Mouse (Mus musculus): ENCODE data around the gene Rgs10. TPM values are rescaled to one million over a fixed set of nuclear protein-coding genes. Genes with fewer than 3 reads are reported as not detected.

Rgs10 gene
- total and polyA plus RNA-seq, 3 experiments, result 5.4 to 7.4 (median 6.5) TPM

DNA sequence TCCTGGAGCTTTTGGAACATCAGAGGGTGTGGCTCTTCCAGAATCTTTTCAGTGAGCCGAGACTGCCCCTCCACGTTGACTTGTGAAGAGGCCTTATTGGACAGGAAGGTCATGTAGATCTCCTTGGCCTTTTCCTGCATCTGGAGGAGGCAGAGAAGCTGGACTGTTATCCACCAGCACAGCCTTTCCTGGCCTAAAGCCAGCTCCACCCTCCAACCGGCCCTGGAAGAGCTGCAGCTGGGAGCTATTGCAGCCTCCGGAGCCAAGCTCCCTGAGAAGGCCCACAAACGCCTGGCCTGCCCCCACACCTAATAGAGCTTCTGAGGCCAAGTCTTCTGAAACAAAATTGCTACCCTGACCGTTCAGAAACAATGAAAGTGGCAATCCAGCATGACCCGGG lies 29.6 kb downstream of the Rgs10 start:
- Histone ChIP-seq H3K27me3 (replicated peaks) (no peaks in the 10 kb centered on the region), H3K36me3 (replicated peaks in 1 of 2; ENCODE audit: control insufficient read depth in 1 of 2, insufficient read depth in 1 of 2, low read length in 1 of 2) (no peaks in the 10 kb centered on the region), H3K9ac (ENCODE audit: insufficient read depth, low read depth) (no peak overlapping the region), H3K9me3 (replicated peaks; ENCODE audit: low read length) (no peaks in the 10 kb centered on the region), H3K4me1 (ENCODE audit: control insufficient read depth in 1 of 2, insufficient read depth in 2 of 2) (peaks cover 12 to 36% of the 10 kb centered on the region in 2 experiments), H3K79me2 (replicated peaks; ENCODE audit: control insufficient read depth, extremely low read depth, insufficient read depth, poor library complexity, severe bottlenecking) (no peaks in the 10 kb centered on the region), H3K4me3 (replicated peaks in 1 of 3; ENCODE audit: low read depth in 2 of 3, low read length in 2 of 3, poor library complexity in 1 of 3) (no peak overlapping the region), H3K4me2 (ENCODE audit: insufficient read depth, low read depth, poor library complexity, severe bottlenecking) (no peak overlapping the region), H3K27ac (ENCODE audit: insufficient read depth, low read depth) (no peak overlapping the region)
- dilution Hi-C loops (cut with MboI; ENCODE audit: extremely low pct_ligation_motif_present, extremely low pct_unique_long_range_greater_than_20kb, low sequenced_read_pairs), result no loop called here
- DNase-seq (ENCODE audit: extremely low read depth), result no peak
- in situ Hi-C loops (cut with MboI; ENCODE audit: low pct_ligation_motif_present, low pct_unique_long_range_greater_than_20kb, low sequenced_read_pairs), result no loop called here
- no peak for TF ChIP-seq E2F4 (IDR thresholded peaks at IDR 0.05; ENCODE audit: insufficient replicate concordance, low read depth, low read length)
- TF ChIP-seq MXI1 (IDR thresholded peaks at IDR 0.05; ENCODE audit: low read depth, low read length), result no peak
- no peak for TF ChIP-seq GABPA (IDR thresholded peaks at IDR 0.05; ENCODE audit: insufficient replicate concordance, low read depth, low read length)
- no peak for TF ChIP-seq JUN (IDR thresholded peaks at IDR 0.05; ENCODE audit: insufficient read depth, low read depth, low read length)
- TF ChIP-seq ELF1 (IDR thresholded peaks at IDR 0.05; ENCODE audit: low read depth, low read length), result no peak
- no peak for TF ChIP-seq PAX5 (IDR thresholded peaks at IDR 0.05; ENCODE audit: low read length)
- no peak for TF ChIP-seq ZKSCAN1 (IDR thresholded peaks at IDR 0.05; ENCODE audit: borderline replicate concordance, low read depth, low read length)
- no peak for TF ChIP-seq MAX (IDR thresholded peaks at IDR 0.05; ENCODE audit: low read length)

DNA sequence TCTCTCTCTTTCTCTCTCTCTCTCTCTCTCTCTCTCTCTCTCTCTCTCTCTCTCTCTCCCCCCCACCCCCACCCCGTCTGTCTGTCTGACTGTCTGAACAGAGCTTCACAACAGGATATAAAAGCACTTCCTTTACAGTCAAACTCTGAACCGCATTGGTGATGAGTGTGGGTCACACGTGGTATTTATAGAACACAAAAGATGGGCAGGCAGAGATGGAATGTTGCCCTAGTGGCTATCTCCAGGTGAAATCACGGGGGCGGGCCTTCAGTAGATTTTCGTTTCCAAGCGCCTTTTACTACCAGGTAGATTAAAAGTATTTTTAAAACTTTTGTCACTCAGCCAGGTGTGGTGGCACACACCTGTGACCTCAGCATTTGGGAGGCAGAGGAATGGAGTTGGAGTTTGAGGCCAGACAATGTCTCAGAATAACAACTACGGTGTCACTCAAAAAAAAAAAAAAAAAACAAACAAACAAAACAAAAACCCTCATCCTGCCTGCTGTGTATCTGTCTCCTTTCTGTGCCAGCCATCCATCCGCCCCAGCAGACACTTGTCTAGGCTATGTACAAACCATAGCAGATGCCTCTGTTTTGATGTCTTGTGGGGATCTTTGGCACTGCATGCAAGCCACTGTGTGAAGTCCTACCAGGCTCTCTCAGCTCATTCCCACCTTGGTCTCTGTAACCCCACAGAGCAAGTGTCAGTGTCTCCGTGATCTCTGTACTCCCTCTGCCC lies 34.7 kb downstream of the Rgs10 start:
- no peaks in the 10 kb centered on the region for H3K79me2 ChIP-seq (replicated peaks; ENCODE audit: control insufficient read depth, extremely low read depth, insufficient read depth, poor library complexity, severe bottlenecking)
- no peaks in the 10 kb centered on the region for H3K9me3 ChIP-seq (replicated peaks; ENCODE audit: low read length)
- TF ChIP-seq PAX5 (IDR thresholded peaks at IDR 0.05; ENCODE audit: low read length) (no peak), ZKSCAN1 (IDR thresholded peaks at IDR 0.05; ENCODE audit: borderline replicate concordance, low read depth, low read length) (no peak), BHLHE40 (IDR thresholded peaks at IDR 0.05; ENCODE audit: low read depth, low read length) (0 out of 2 replicates have a peak, but pooled peaks have one; percentile 19), POLR2AphosphoS2 (IDR thresholded peaks at IDR 0.05; ENCODE audit: low read depth, low read length) (no peak)
- peak; percentile 29 for DNase-seq (ENCODE audit: extremely low read depth)
- dilution Hi-C loops (cut with MboI; ENCODE audit: extremely low pct_ligation_motif_present, extremely low pct_unique_long_range_greater_than_20kb, low sequenced_read_pairs), result no loop called here
- H3K27me3 ChIP-seq (replicated peaks), result no peaks in the 10 kb centered on the region
- no peak overlapping the region for H3K4me2 ChIP-seq (ENCODE audit: insufficient read depth, low read depth, poor library complexity, severe bottlenecking)
- peaks cover 3 to 16% of the 10 kb centered on the region in 2 experiments; a peak in 3 of 4 replicates for H3K4me1 ChIP-seq (ENCODE audit: control insufficient read depth in 1 of 2, insufficient read depth in 2 of 2)
- in situ Hi-C loops (cut with MboI; ENCODE audit: low pct_ligation_motif_present, low pct_unique_long_range_greater_than_20kb, low sequenced_read_pairs), result no loop called here
- H3K36me3 ChIP-seq (replicated peaks in 1 of 2; ENCODE audit: control insufficient read depth in 1 of 2, insufficient read depth in 1 of 2, low read length in 1 of 2), result no peaks in the 10 kb centered on the region
- no peak overlapping the region for H3K9ac ChIP-seq (ENCODE audit: insufficient read depth, low read depth)
- H3K4me3 ChIP-seq (replicated peaks in 1 of 3; ENCODE audit: low read depth in 2 of 3, low read length in 2 of 3, poor library complexity in 1 of 3), result no peak overlapping the region
- H3K27ac ChIP-seq (ENCODE audit: insufficient read depth, low read depth), result no peak overlapping the region

DNA sequence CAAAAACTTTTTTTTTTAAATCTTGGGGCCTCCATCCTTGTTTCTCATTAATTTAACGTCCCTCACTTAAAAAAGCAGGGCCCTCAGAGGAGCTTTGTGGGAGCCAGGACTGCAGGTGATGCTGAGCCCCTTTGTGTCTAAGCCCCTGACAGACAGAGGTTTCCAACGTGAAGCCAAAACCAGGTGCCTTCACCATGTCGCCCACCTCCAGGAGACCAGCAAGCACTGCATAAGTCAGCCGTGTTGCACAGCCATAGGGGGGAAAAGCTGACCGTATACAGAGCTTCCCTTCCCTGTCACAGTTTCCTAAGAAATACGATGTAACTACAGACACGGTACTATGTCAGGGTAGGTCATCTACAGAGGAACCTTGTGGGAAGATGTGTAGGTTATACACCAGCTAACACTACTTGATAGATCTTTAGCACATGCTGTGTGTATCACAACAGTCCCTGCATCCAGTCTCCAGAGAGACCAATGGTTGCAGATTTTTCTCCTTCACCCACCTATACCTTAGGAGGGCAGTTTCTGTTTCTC lies 35.3 kb downstream of the Rgs10 start:
- Histone ChIP-seq H3K4me3 (replicated peaks in 1 of 3; ENCODE audit: low read depth in 2 of 3, low read length in 2 of 3, poor library complexity in 1 of 3) (no peak overlapping the region), H3K4me2 (ENCODE audit: insufficient read depth, low read depth, poor library complexity, severe bottlenecking) (no peak overlapping the region), H3K9ac (ENCODE audit: insufficient read depth, low read depth) (no peak overlapping the region), H3K27ac (ENCODE audit: insufficient read depth, low read depth) (no peak overlapping the region), H3K79me2 (replicated peaks; ENCODE audit: control insufficient read depth, extremely low read depth, insufficient read depth, poor library complexity, severe bottlenecking) (no peaks in the 10 kb centered on the region), H3K27me3 (replicated peaks) (no peaks in the 10 kb centered on the region), H3K36me3 (replicated peaks in 1 of 2; ENCODE audit: control insufficient read depth in 1 of 2, insufficient read depth in 1 of 2, low read length in 1 of 2) (no peaks in the 10 kb centered on the region), H3K4me1 (ENCODE audit: control insufficient read depth in 1 of 2, insufficient read depth in 2 of 2) (peaks cover 3 to 16% of the 10 kb centered on the region in 2 experiments; a peak in 3 of 4 replicates), H3K9me3 (replicated peaks; ENCODE audit: low read length) (no peaks in the 10 kb centered on the region)
- in situ Hi-C loops (cut with MboI; ENCODE audit: low pct_ligation_motif_present, low pct_unique_long_range_greater_than_20kb, low sequenced_read_pairs) (no loop called here), dilution Hi-C loops (cut with MboI; ENCODE audit: extremely low pct_ligation_motif_present, extremely low pct_unique_long_range_greater_than_20kb, low sequenced_read_pairs) (no loop called here)
- TF ChIP-seq BHLHE40 (IDR thresholded peaks at IDR 0.05; ENCODE audit: low read depth, low read length) (no peak), IRF4 (IDR thresholded peaks at IDR 0.05; ENCODE audit: low read depth, low read length) (no peak), RAD21 (IDR thresholded peaks at IDR 0.05; ENCODE audit: low read depth, low read length) (no peak), SMC3 (IDR thresholded peaks at IDR 0.05; ENCODE audit: low read depth, low read length) (no peak), KAT2A (IDR thresholded peaks at IDR 0.05; ENCODE audit: insufficient replicate concordance, low read length) (no peak), ELF1 (IDR thresholded peaks at IDR 0.05; ENCODE audit: low read depth, low read length) (no peak), USF2 (conservative IDR thresholded peaks at IDR 0.05; ENCODE audit: low read depth, low read length) (no peak), MXI1 (IDR thresholded peaks at IDR 0.05; ENCODE audit: low read depth, low read length) (no peak), ETS1 (conservative IDR thresholded peaks at IDR 0.05; ENCODE audit: low read depth, low read length) (no peak), HCFC1 (IDR thresholded peaks at IDR 0.05; ENCODE audit: low read depth, low read length) (no peak), ZNF384 (IDR thresholded peaks at IDR 0.05; ENCODE audit: low read depth, low read length) (no peak), POLR2A (IDR thresholded peaks at IDR 0.05; ENCODE audit: low read depth, low read length) (no peak), CHD1 (IDR thresholded peaks at IDR 0.05; ENCODE audit: low read depth, low read length) (no peak), ZMIZ1 (IDR thresholded peaks at IDR 0.05; ENCODE audit: low read depth, low read length) (no peak), JUND (conservative IDR thresholded peaks at IDR 0.05; ENCODE audit: low read depth, low read length) (no peak), GABPA (IDR thresholded peaks at IDR 0.05; ENCODE audit: insufficient replicate concordance, low read depth, low read length) (no peak), E2F4 (IDR thresholded peaks at IDR 0.05; ENCODE audit: insufficient replicate concordance, low read depth, low read length) (no peak), MAFK (IDR thresholded peaks at IDR 0.05; ENCODE audit: insufficient replicate concordance, low read length) (no peak)
- no peak for DNase-seq (ENCODE audit: extremely low read depth)

Data from CH12.LX (cell line).